Mouse (Mus musculus) CD4-positive helper T cell, adult 2 months (primary cell): ENCODE measurements around the gene Aspm.

Experiments
- DNase-seq: peaks from one replicate; pipeline ENCODE4 v3.0.0-alpha.2; 2012; ENCODE audit warnings: low read depth, missing footprints, low spot score

Aspm gene

GRCm38 (mm10) chr1:139501258-139501752, 46.7 kb downstream of the Aspm start, which contains the start of gene F13b:
Gene F13b, plus strand, starts transcription at chr1:139501702.
- DNase-seq, result no peak

DNA sequence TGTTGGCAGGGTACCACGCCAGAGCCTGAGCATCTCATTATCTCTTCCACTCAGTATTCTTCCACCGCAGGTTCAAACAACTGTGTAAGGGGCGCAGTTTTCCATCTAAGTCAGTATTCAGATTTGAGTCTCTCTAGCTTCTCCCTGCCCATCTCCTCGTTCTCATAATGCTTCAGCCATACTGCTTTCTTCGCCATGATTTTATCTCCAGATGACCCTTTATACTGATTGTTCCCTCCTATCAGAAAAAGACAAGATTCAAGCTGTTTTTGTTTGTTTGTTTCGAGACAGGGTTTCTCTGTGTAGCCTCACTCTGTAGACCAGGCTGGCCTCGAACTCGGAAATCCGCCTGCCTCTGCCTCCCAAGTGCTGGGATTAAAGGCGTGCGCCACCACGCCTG, 60.0 kb downstream of the Aspm start:
- no peak for DNase-seq
